Mouse (Mus musculus) embryonic facial prominence, embryonic 12.5 days (tissue): ENCODE data around the gene Brd9. TPM values are rescaled to one million over a fixed set of nuclear protein-coding genes. Genes with fewer than 3 reads are reported as not detected.

Experiments
- ATAC-seq: fragments of 200-750 bp; cut with Nextera tagmentation; 2 replicates; pipeline ENCODE4 v1.8.0; 2017; ENCODE audit not compliant: insufficient number of reproducible peaks, insufficient read depth, low FRiP score, low TSS enrichment
- H3K27ac ChIP-seq: fragments of 300-500 bp; sonication (generic); 2 replicates; pipeline ENCODE4 v1.5.1; 2016; ENCODE audit warnings: mild to moderate bottlenecking
- H3K27me3 ChIP-seq: fragments of 300-500 bp; sonication (generic); 2 replicates; pipeline ENCODE4 v1.6.1; 2016; ENCODE audit warnings: mild to moderate bottlenecking, moderate library complexity
- H3K36me3 ChIP-seq: fragments of 300-500 bp; sonication (generic); 2 replicates; pipeline ENCODE4 v1.6.1; 2016; ENCODE audit warnings: mild to moderate bottlenecking
- H3K4me1 ChIP-seq: fragments of 300-500 bp; sonication (generic); 2 replicates; pipeline ENCODE4 v1.6.1; 2016
- H3K4me2 ChIP-seq: fragments of 300-500 bp; sonication (generic); replicated peaks from 2 replicates; pipeline ENCODE4 v1.6.1; 2016; ENCODE audit warnings: mild to moderate bottlenecking, moderate library complexity
- H3K4me3 ChIP-seq: fragments of 300-500 bp; sonication (generic); 2 replicates; pipeline ENCODE4 v1.5.1; 2016; ENCODE audit warnings: mild to moderate bottlenecking
- H3K9ac ChIP-seq: fragments of 300-500 bp; sonication (generic); 2 replicates; pipeline ENCODE4 v1.6.1; 2016; ENCODE audit warnings: mild to moderate bottlenecking, moderate library complexity
- H3K9me3 ChIP-seq: fragments of 300-500 bp; sonication (generic); 2 replicates; pipeline ENCODE4 v1.6.1; 2016; ENCODE audit warnings: mild to moderate bottlenecking, moderate library complexity
- WGBS: fragments of 180-500 bp; shearing (Covaris S2); methylation state at CpG from one replicate; pipeline ENCODE4 v1.1.7; 2016; 5-methylcytosine and 5-hydroxymethylcytosine counted together
- polyA plus RNA-seq: library from polyadenylated mRNA; unstranded; fragments of >200 nt; fragmentation: Nextera tagmentation; extraction: Ambion mirVana; gene quantifications from 2 replicates; pipeline ENCODE4 v1.2.1, GENCODE M21; 2016

The Brd9 gene
- polyA plus RNA-seq = 65.4 and 66.6 TPM in 2 replicates

- Histone ChIP-seq H3K4me1 (peaks cover 12% of the 10 kb centered on the region; the same call in 1 of the 2 replicates), H3K9me3 (no peaks in the 10 kb centered on the region), H3K27me3 (no peaks in the 10 kb centered on the region), H3K9ac (peak within 1 kb of the TSS; percentile 62), H3K4me2 (peak within 1 kb of the TSS; percentile 75), H3K36me3 (peaks cover 34% of the 10 kb centered on the region), H3K27ac (peak within 1 kb of the TSS; percentile 74), H3K4me3 (peak within 1 kb of the TSS; percentile 73)
- WGBS = under 1% methylated on average over 81 of the region's 82 CpGs
- ATAC-seq = peak; percentile 95
These were observed at the start of gene Brd9, which contains the start of gene Trip13 for GRCm38 (mm10) chr13:73937321-73938176. Gene Brd9 (plus strand): TSS chr13:73937811. Gene Trip13 (minus strand): TSS chr13:73937784.

GRCm38 (mm10) chr13:73892493-73893178, 45.0 kb upstream of the Brd9 start:
- WGBS = 19% methylated on average over 6 of the region's 6 CpGs
- peak overlapping the region; percentile 77 for H3K27ac ChIP-seq

GRCm38 (mm10) chr13:73897561-73897960, 40.0 kb upstream of the Brd9 start:
- ATAC-seq = no peak
- no peak overlapping the region for H3K9ac ChIP-seq
- H3K27ac ChIP-seq = no peak overlapping the region
- no peaks in the 10 kb centered on the region for H3K36me3 ChIP-seq
- H3K27me3 ChIP-seq = no peaks in the 10 kb centered on the region
- no peak overlapping the region for H3K4me2 ChIP-seq
- H3K4me3 ChIP-seq = no peak overlapping the region
- H3K4me1 ChIP-seq = peaks cover 9% of the 10 kb centered on the region; the same call in 1 of the 2 replicates
- 76% methylated on average over 3 of the region's 3 CpGs for WGBS
- no peaks in the 10 kb centered on the region for H3K9me3 ChIP-seq

More at GRCm38 (mm10) chr13:73892493-73893178, 45.0 kb upstream of the Brd9 start:
- Histone ChIP-seq H3K9ac (no peak overlapping the region), H3K4me3 (no peak overlapping the region), H3K36me3 (no peaks in the 10 kb centered on the region), H3K4me1 (peaks cover 26% of the 10 kb centered on the region), H3K27me3 (no peaks in the 10 kb centered on the region), H3K9me3 (no peaks in the 10 kb centered on the region), H3K4me2 (no peak overlapping the region)
- ATAC-seq = peak; percentile 67

- Histone ChIP-seq H3K4me3 (no peak overlapping the region), H3K36me3 (peaks cover 8% of the 10 kb centered on the region), H3K9me3 (no peaks in the 10 kb centered on the region), H3K4me2 (no peak overlapping the region), H3K9ac (no peak overlapping the region), H3K27me3 (no peaks in the 10 kb centered on the region), H3K27ac (no peak overlapping the region), H3K4me1 (no peaks in the 10 kb centered on the region)
- ATAC-seq = no peak
- WGBS = 78% methylated on average over 5 of the region's 5 CpGs
These were observed 30.5 kb upstream of the Brd9 start for GRCm38 (mm10) chr13:73907136-73907535.

- peaks cover 10% of the 10 kb centered on the region for H3K36me3 ChIP-seq
- no peaks in the 10 kb centered on the region for H3K27me3 ChIP-seq
- no peak for ATAC-seq
- no peaks in the 10 kb centered on the region for H3K4me1 ChIP-seq
- H3K4me2 ChIP-seq = no peak overlapping the region
- no peak overlapping the region for H3K27ac ChIP-seq
- WGBS = 60% methylated on average over 2 of the region's 2 CpGs
- no peak overlapping the region for H3K4me3 ChIP-seq
- H3K9me3 ChIP-seq = no peaks in the 10 kb centered on the region
- H3K9ac ChIP-seq = no peak overlapping the region
These were observed 29.8 kb upstream of the Brd9 start for GRCm38 (mm10) chr13:73907683-73908412.

GRCm38 (mm10) chr13:73913066-73913465, 24.5 kb upstream of the Brd9 start:
- Histone ChIP-seq H3K9ac (no peak overlapping the region), H3K4me3 (no peak overlapping the region), H3K27ac (no peak overlapping the region), H3K9me3 (no peaks in the 10 kb centered on the region), H3K36me3 (peaks cover 57% of the 10 kb centered on the region), H3K4me2 (no peak overlapping the region), H3K4me1 (no peaks in the 10 kb centered on the region), H3K27me3 (no peaks in the 10 kb centered on the region)
- WGBS = 95% methylated on average over 4 of the region's 4 CpGs
- no peak for ATAC-seq

- H3K36me3 ChIP-seq = peaks cover 53% of the 10 kb centered on the region
These were observed 5.4 kb upstream of the Brd9 start for GRCm38 (mm10) chr13:73932201-73932600.

GRCm38 (mm10) chr13:73936938-73937320, 682 bp upstream of the Brd9 start:
- H3K27ac ChIP-seq = no peak overlapping the region
- WGBS = 13% methylated on average over 5 of the region's 5 CpGs
- peaks cover 31% of the 10 kb centered on the region for H3K36me3 ChIP-seq

More at GRCm38 (mm10) chr13:73932201-73932600, 5.4 kb upstream of the Brd9 start:
- H3K9me3 ChIP-seq = no peaks in the 10 kb centered on the region
- no peak overlapping the region for H3K9ac ChIP-seq
- H3K27me3 ChIP-seq = no peaks in the 10 kb centered on the region
- no peak overlapping the region for H3K4me3 ChIP-seq
- H3K27ac ChIP-seq = no peak overlapping the region
- 90% methylated on average over 10 of the region's 10 CpGs for WGBS
- no peak for ATAC-seq
- H3K4me2 ChIP-seq = no peak overlapping the region
- H3K4me1 ChIP-seq = peaks cover 7% of the 10 kb centered on the region; the same call in 1 of the 2 replicates

GRCm38 (mm10) chr13:73938177-73938560, 558 bp downstream of the Brd9 start:
- Histone ChIP-seq H3K36me3 (peaks cover 34% of the 10 kb centered on the region), H3K4me3 (peak overlapping the region; percentile 73), H3K4me1 (peaks cover 12% of the 10 kb centered on the region; the same call in 1 of the 2 replicates), H3K9me3 (no peaks in the 10 kb centered on the region), H3K27ac (no peak overlapping the region), H3K9ac (peak overlapping the region; percentile 46), H3K27me3 (no peaks in the 10 kb centered on the region), H3K4me2 (peak overlapping the region; percentile 75)
- 41% methylated on average over 13 of the region's 13 CpGs for WGBS
- ATAC-seq = no peak

More at GRCm38 (mm10) chr13:73936938-73937320, 682 bp upstream of the Brd9 start:
- Histone ChIP-seq H3K4me3 (peak overlapping the region; percentile 73), H3K4me1 (peaks cover 12% of the 10 kb centered on the region; the same call in 1 of the 2 replicates), H3K9me3 (no peaks in the 10 kb centered on the region), H3K27me3 (no peaks in the 10 kb centered on the region), H3K9ac (peak overlapping the region; percentile 62), H3K4me2 (peak overlapping the region; percentile 75)
- peak; percentile 67 for ATAC-seq

- H3K27ac ChIP-seq = no peak overlapping the region
- no peak for ATAC-seq
These were observed 1.5 kb downstream of the Brd9 start for GRCm38 (mm10) chr13:73939101-73939500.

GRCm38 (mm10) chr13:73944606-73945005, 7.0 kb downstream of the Brd9 start:
- Histone ChIP-seq H3K4me1 (no peaks in the 10 kb centered on the region), H3K9me3 (no peaks in the 10 kb centered on the region), H3K4me3 (no peak overlapping the region), H3K36me3 (peaks cover 83% of the 10 kb centered on the region), H3K9ac (no peak overlapping the region), H3K27me3 (no peaks in the 10 kb centered on the region), H3K4me2 (no peak overlapping the region), H3K27ac (no peak overlapping the region)
- 85% methylated on average over 9 of the region's 9 CpGs for WGBS
- ATAC-seq = no peak

More at GRCm38 (mm10) chr13:73939101-73939500, 1.5 kb downstream of the Brd9 start:
- 91% methylated on average over 5 of the region's 5 CpGs for WGBS
- H3K4me3 ChIP-seq = no peak overlapping the region
- H3K36me3 ChIP-seq = peaks cover 43% of the 10 kb centered on the region
- H3K4me2 ChIP-seq = no peak overlapping the region
- H3K4me1 ChIP-seq = peaks cover 12% of the 10 kb centered on the region; the same call in 1 of the 2 replicates
- no peaks in the 10 kb centered on the region for H3K27me3 ChIP-seq
- H3K9ac ChIP-seq = no peak overlapping the region
- H3K9me3 ChIP-seq = no peaks in the 10 kb centered on the region
